Mouse (Mus musculus) embryonic facial prominence, embryonic 10.5 days (tissue): ENCODE measurements around the gene Bora. TPM values are rescaled to one million over a fixed set of nuclear protein-coding genes. Genes with fewer than 3 reads are reported as not detected.
"Not testable (repeated sequence)": the region's sequence is repeated elsewhere in the genome, so short reads cannot be mapped to it uniquely, and the experiment has no call there.

Experiments
- DNase-seq: peaks from one replicate; pipeline ENCODE4 v3.0.0-alpha.2; 2017; ENCODE audit warnings: low spot score
- H3K27ac ChIP-seq: fragments of 300-500 bp; sonication (generic); replicated peaks from 2 replicates; pipeline ENCODE4 v1.5.1; 2016; ENCODE audit warnings: mild to moderate bottlenecking
- H3K27me3 ChIP-seq: fragments of 300-500 bp; sonication (generic); replicated peaks from 2 replicates; pipeline ENCODE4 v1.6.1; 2016; ENCODE audit warnings: low read depth, mild to moderate bottlenecking; ENCODE audit not compliant: poor library complexity, severe bottlenecking
- H3K36me3 ChIP-seq: fragments of 300-500 bp; sonication (generic); replicated peaks from 2 replicates; pipeline ENCODE4 v1.6.1; 2016; ENCODE audit warnings: mild to moderate bottlenecking, moderate library complexity
- H3K4me1 ChIP-seq: fragments of 300-500 bp; sonication (generic); 2 replicates; pipeline ENCODE4 v1.6.1; 2016
- H3K4me3 ChIP-seq: fragments of 300-500 bp; sonication (generic); 2 replicates; pipeline ENCODE4 v1.5.1; 2016; ENCODE audit warnings: mild to moderate bottlenecking, moderate library complexity
- H3K9me3 ChIP-seq: fragments of 300-500 bp; sonication (generic); 2 replicates; pipeline ENCODE4 v1.6.1; 2016; ENCODE audit warnings: mild to moderate bottlenecking
- WGBS: fragments of 180-500 bp; shearing (Covaris S2); methylation state at CpG from one replicate; pipeline ENCODE4 v1.1.7; 2016; 5-methylcytosine and 5-hydroxymethylcytosine counted together
- polyA plus RNA-seq: library from polyadenylated mRNA; unstranded; fragments of >200 nt; fragmentation: Nextera tagmentation; extraction: Ambion mirVana; gene quantifications from 2 replicates; pipeline ENCODE4 v1.2.1, GENCODE M21; 2016

The Bora gene
- 87.0 and 93.0 TPM in 2 replicates for polyA plus RNA-seq

DNA sequence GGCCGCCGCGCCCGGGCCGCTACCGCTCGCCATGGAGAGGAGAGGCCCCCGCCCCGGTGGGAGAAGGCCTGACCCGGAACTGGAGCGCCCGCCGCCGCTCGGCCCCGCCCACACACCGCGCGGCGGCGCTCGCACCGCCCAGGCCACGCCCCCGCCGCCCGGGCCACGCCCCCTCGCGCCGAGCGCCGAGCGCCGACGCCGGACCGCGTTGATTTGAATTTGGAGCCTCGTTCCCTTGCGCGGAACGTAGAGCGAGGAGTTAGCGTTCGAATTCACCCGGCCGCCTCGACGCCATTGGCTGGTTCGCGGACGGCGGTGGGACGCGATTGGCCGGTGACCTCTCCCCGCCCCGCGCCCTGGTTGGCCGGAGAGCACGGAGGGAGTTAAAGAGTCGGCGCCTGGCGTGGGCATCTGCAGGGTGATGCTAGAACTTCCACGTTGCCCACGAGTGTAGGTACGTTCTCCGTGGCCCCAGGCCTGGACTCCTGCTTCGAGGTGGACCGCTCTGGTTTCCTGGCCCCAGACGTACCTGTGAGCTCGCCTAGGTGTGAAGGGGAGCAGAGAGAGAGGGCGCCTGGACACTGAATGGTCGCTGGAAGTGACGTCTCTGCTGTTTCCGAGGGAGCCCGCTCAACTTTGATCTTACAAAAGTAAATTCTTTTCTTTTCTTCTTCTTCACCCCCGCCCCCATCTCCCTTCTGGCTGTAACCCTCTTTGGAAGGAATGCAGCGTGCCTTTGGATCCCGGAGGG is at the start of gene Bora, which contains the start of gene Mzt1:
Bora (plus strand) TSS at position 192 of the 751 bp plus-strand sequence.
Mzt1 (minus strand) TSS at position 104 of the 751 bp plus-strand sequence.
- Histone ChIP-seq H3K4me3 (peak within 1 kb of the TSS; percentile 94), H3K36me3 (peaks cover 28% of the 10 kb centered on the region), H3K27me3 (no peaks in the 10 kb centered on the region), H3K4me1 (peaks cover 27% of the 10 kb centered on the region), H3K9me3 (no peaks in the 10 kb centered on the region), H3K27ac (peak within 1 kb of the TSS; percentile 97)
- under 1% methylated on average over 80 of the region's 81 CpGs for WGBS
- peak; percentile 97 for DNase-seq

DNA sequence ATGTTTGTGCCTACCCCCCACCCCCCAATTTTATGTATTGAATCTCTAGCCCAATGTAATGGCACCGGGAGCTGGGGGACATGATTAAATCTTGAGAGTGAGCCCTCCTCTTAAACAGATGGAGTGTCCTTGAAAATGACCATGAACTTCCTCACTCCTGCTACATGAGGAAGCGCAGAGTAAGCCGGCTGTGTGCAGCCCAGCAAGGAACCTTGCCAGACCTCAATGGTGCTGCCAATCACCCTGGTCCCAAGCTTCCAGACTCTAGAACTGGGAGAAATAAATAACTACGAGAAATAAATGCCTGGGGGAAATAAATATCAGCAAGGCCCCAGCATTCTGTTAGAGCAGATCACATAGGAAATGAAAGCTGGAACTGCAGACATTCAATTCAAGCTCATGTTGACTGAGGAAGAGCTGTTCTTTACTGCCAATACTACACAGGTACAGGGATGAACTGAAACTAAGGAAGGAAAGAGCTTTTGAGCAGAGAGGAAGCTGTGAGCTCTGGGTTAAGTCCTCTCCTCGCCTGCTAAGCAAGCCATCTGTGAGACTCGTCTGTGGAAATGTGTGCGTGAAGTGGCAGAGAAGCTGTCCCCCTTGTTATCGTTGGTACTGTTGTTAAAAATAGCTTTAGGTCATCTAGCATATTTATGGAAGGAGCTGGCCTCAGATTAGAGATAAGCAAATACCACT is 35.6 kb upstream of the Bora start:
- Histone ChIP-seq H3K36me3 (no peaks in the 10 kb centered on the region), H3K9me3 (no peaks in the 10 kb centered on the region), H3K4me1 (no peaks in the 10 kb centered on the region), H3K27ac (no peak overlapping the region), H3K4me3 (no peak overlapping the region), H3K27me3 (no peaks in the 10 kb centered on the region)
- no peak for DNase-seq
- WGBS: 80% methylated on average over 8 of the region's 8 CpGs

GRCm38 (mm10) chr14:99010920-99011313 is 35.1 kb upstream of the Bora start:
- Histone ChIP-seq H3K4me3 (no peak overlapping the region), H3K9me3 (no peaks in the 10 kb centered on the region), H3K36me3 (no peaks in the 10 kb centered on the region), H3K27me3 (no peaks in the 10 kb centered on the region), H3K4me1 (no peaks in the 10 kb centered on the region), H3K27ac (no peak overlapping the region)
- 75% methylated on average over 2 of the region's 2 CpGs for WGBS
- no peak for DNase-seq

DNA sequence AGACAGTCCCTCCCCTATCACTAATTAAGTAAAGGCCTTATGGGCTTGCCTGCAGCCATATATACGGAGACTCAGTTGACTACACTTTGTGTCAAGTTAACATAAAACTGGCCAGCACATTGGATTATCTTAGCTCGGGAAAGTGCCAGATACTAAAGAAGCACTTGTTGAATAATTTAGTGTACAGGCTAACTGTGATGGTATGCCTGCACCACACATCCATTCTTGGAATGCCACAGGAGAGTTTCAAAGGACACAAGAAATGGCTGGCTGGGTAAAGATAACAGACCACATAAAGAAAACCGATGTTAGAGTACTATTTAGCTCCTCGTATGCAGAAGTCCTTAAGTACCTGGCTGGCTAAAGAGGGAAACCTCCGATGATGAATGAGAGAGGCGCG is 27.3 kb upstream of the Bora start:
- Histone ChIP-seq H3K27me3 (no peaks in the 10 kb centered on the region), H3K4me1 (0 out of 2 replicates have a peak, but pooled peaks cover 3% of the 10 kb centered on the region), H3K36me3 (no peaks in the 10 kb centered on the region), H3K9me3 (no peaks in the 10 kb centered on the region), H3K27ac (no peak overlapping the region), H3K4me3 (no peak overlapping the region)
- no peak for DNase-seq
- WGBS: 85% methylated on average over 7 of the region's 7 CpGs

GRCm38 (mm10) chr14:99019136-99019808 is 26.8 kb upstream of the Bora start:
- 66% methylated on average over 10 of the region's 10 CpGs for WGBS
- Histone ChIP-seq H3K27me3 (no peaks in the 10 kb centered on the region), H3K4me3 (no peak overlapping the region), H3K27ac (no peak overlapping the region), H3K9me3 (no peaks in the 10 kb centered on the region), H3K4me1 (0 out of 2 replicates have a peak, but pooled peaks cover 3% of the 10 kb centered on the region), H3K36me3 (no peaks in the 10 kb centered on the region)
- no peak for DNase-seq

DNA sequence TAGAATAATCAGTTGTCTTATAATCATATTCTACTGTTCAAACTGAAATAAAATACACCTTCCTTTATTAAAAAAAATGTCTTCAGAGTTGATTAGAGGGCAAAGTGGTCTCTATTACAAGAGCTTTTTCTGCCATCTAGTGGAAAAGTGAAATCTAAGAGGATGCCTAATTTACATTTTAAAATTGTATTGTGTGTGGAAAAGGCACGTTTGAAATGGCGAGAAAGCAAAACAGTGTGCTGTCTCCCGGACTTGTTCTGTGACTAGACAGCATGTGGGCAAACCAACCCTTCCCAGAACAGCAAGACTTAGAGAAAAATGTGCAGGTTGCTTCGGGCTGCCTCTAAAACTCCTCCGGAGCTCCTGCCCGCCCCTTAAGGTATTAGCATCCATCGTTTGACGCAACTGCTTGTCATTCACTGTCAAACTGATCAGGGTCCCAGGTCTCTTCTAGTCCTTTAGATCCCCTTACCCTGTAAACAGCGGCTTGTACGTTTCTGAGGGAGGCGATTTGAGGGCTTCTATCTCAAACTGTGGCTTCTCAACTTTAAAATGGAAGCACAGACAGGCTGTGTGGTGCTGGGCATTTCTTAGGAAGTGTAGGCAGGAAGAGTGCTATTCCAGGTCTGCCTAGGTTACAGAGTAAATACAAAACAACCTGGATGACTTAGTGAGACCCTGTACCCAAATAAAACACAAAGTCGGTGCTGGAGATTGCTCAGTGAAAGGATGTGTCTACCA is 23.5 kb upstream of the Bora start:
- H3K9me3 ChIP-seq: no peaks in the 10 kb centered on the region
- WGBS: 50% methylated on average over 12 of the region's 12 CpGs
- 0 out of 2 replicates have a peak, but pooled peaks cover 3% of the 10 kb centered on the region for H3K4me1 ChIP-seq
- H3K27ac ChIP-seq: no peak overlapping the region; the same call in 1 of the 2 replicates
- DNase-seq: no peak
- H3K4me3 ChIP-seq: peak overlapping the region; percentile 34; the same call in 1 of the 2 replicates
- no peaks in the 10 kb centered on the region for H3K36me3 ChIP-seq
- H3K27me3 ChIP-seq: no peaks in the 10 kb centered on the region

DNA sequence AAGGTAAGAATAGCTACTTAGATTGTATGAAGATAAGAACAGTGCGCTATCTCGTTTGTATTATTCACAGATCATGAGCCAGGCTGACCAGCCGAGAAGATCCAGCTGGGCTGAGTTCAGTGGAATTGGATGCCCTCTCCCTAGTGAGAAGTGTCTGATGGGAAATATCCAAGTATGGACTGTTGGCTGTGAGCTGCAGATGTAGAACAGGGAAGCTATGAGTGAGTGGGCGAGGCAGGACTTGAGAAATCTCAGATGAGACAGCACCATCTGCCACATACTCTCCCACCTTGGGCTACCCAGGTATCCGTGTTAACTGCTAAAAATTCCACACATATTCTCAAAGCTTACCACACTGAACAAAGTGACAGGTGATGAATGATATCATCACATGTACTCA is 16.0 kb upstream of the Bora start:
- no peaks in the 10 kb centered on the region for H3K9me3 ChIP-seq
- no peaks in the 10 kb centered on the region for H3K27me3 ChIP-seq
- 86% methylated on average over 5 of the region's 5 CpGs for WGBS
- peaks cover 25% of the 10 kb centered on the region for H3K36me3 ChIP-seq
- no peaks in the 10 kb centered on the region for H3K4me1 ChIP-seq
- no peak for DNase-seq
- no peak overlapping the region for H3K27ac ChIP-seq
- no peak overlapping the region for H3K4me3 ChIP-seq

DNA sequence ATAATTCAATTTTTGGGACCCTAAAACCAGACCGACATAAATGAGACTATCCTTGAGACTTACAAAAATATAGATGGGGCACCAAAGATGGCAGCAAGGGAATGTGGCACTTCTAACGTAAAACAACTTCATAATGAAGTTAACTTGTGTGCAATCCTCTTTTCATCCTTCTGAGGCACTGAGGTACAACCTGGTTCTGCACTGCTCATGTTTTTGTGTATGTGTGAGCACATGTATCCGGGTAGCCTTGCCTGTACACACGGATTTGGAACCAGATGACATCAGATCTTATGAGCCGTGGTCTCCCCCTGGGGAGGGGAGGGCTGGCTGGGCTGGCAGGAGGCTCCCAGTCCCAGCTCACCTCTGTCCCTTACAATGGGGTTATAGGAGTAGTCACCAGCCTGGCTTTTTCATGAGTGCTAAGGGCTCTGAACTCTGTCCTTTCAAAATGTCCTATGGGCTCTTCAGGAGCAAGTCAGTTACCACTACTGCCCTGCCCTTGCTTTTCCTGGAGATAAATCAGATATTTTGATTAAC is 14.6 kb upstream of the Bora start:
- H3K9me3 ChIP-seq: no peaks in the 10 kb centered on the region
- no peaks in the 10 kb centered on the region for H3K4me1 ChIP-seq
- no peaks in the 10 kb centered on the region for H3K27me3 ChIP-seq
- H3K4me3 ChIP-seq: no peak overlapping the region
- H3K36me3 ChIP-seq: peaks cover 39% of the 10 kb centered on the region
- H3K27ac ChIP-seq: no peak overlapping the region
- WGBS: 87% methylated on average over 5 of the region's 5 CpGs
- DNase-seq: no peak

DNA sequence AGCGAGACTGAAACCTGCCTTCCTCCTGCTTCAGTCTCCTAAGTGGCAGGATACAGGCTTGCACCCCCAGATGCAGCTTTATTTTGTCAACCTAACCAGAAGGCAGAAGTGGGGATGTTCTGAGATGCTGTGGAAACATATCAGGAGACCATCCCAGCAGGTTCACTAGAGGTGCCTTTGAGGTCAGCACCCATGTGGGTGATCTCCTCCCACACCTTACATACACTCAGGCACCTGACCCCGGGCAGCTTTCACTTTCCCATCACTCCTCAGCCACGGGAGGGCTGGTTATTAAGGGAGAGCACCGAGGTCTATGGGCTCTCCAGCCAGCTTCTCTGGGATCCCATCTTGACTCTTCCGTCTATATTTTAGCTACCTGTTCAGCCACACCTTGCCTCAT is 13.4 kb upstream of the Bora start:
- H3K4me3 ChIP-seq: no peak overlapping the region
- no peak overlapping the region for H3K27ac ChIP-seq
- H3K9me3 ChIP-seq: no peaks in the 10 kb centered on the region
- H3K27me3 ChIP-seq: no peaks in the 10 kb centered on the region
- no peak for DNase-seq
- H3K36me3 ChIP-seq: peaks cover 43% of the 10 kb centered on the region
- 84% methylated on average over 5 of the region's 5 CpGs for WGBS
- H3K4me1 ChIP-seq: no peaks in the 10 kb centered on the region

GRCm38 (mm10) chr14:99034851-99035250 is 11.2 kb upstream of the Bora start:
- not testable (repeated sequence) for H3K4me1 ChIP-seq, H3K27me3 ChIP-seq, DNase-seq, H3K27ac ChIP-seq, H3K9me3 ChIP-seq, H3K4me3 ChIP-seq
- H3K36me3 ChIP-seq: peaks cover 64% of the 10 kb centered on the region
- WGBS: 95% methylated on average over 8 of the region's 8 CpGs

- Histone ChIP-seq H3K36me3 (peaks cover 67% of the 10 kb centered on the region), H3K4me1 (no peaks in the 10 kb centered on the region), H3K27ac (no peak overlapping the region), H3K27me3 (no peaks in the 10 kb centered on the region), H3K4me3 (no peak overlapping the region), H3K9me3 (no peaks in the 10 kb centered on the region)
- 86% methylated on average over 4 of the region's 4 CpGs for WGBS
- DNase-seq: no peak
Measured at GRCm38 (mm10) chr14:99036039-99036438, 10.0 kb upstream of the Bora start.

DNA sequence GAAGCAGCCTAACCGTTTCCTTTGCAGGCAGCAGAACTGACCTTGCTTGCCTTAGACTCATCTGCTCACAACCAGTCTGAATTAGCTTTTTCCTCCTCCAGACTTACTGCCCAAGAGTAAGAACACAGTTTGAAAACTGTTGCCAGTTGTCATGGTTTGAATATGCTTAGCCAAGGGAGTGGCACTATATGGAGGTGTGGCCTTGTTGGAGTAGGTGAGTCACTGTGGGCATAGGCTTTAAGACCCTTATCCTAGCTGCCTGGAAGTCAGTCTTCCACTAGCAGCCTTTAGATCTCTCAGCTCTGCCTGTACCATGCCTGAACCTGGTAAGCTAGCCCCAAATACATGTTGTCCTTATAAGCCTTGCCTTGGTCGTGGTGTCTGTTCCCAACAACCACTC is 8.3 kb upstream of the Bora start:
- no peak for DNase-seq
- WGBS: 94% methylated on average over 2 of the region's 2 CpGs
- Histone ChIP-seq H3K4me1 (peaks cover 7% of the 10 kb centered on the region), H3K27me3 (no peaks in the 10 kb centered on the region), H3K27ac (no peak overlapping the region), H3K9me3 (no peaks in the 10 kb centered on the region), H3K4me3 (no peak overlapping the region), H3K36me3 (peaks cover 57% of the 10 kb centered on the region)
